Mouse (Mus musculus): ENCODE results near the gene Olfr826. TPM values are rescaled to one million over a fixed set of nuclear protein-coding genes. Genes with fewer than 3 reads are reported as not detected.

The Olfr826 gene
- polyA plus RNA-seq (2011; ENCODE audit: insufficient read depth, insufficient read length, low read depth, missing spikeins): not detected in 2 replicates

GRCm38 (mm10) chr10:130184086-130184485 is at the start of gene Olfr826:
Gene Olfr826, minus strand, starts transcription at chr10:130184186.
- Histone ChIP-seq H3K27me3 (ENCODE audit: control insufficient read depth, insufficient read depth, low read length, poor library complexity, severe bottlenecking) (no peaks in the 10 kb centered on the region), H3K4me3 (ENCODE audit: low read depth, low read length) (no peak within 1 kb of the TSS), H3K4me1 (ENCODE audit: control insufficient read depth, insufficient read depth, low read length) (no peaks in the 10 kb centered on the region), H3K27ac (ENCODE audit: insufficient read depth, low read length) (no peak within 1 kb of the TSS), H3K36me3 (ENCODE audit: control insufficient read depth, insufficient read depth, low read length, poor library complexity, severe bottlenecking) (no peaks in the 10 kb centered on the region), H3K9ac (ENCODE audit: low read depth, poor library complexity, severe bottlenecking) (no peak within 1 kb of the TSS), H3K9me3 (replicated peaks; ENCODE audit: control insufficient read depth, insufficient read depth, low read length, poor library complexity, severe bottlenecking) (no peaks in the 10 kb centered on the region)
- TF ChIP-seq EP300 (IDR thresholded peaks at IDR 0.05; ENCODE audit: insufficient read depth, low read depth, low read length) (no peak), CTCF (IDR thresholded peaks at IDR 0.05; ENCODE audit: low read depth, low read length) (no peak), POLR2A (IDR thresholded peaks at IDR 0.05; ENCODE audit: insufficient read depth, low read length) (no peak)

GRCm38 (mm10) chr10:130232117-130232516 is 48.1 kb upstream of the Olfr826 start:
- no peak overlapping the region for H3K27ac ChIP-seq (ENCODE audit: insufficient read depth, low read length)
- H3K4me3 ChIP-seq (ENCODE audit: low read depth, low read length): no peak overlapping the region
- TF ChIP-seq EP300 (IDR thresholded peaks at IDR 0.05; ENCODE audit: insufficient read depth, low read depth, low read length): no peak
- TF ChIP-seq CTCF (IDR thresholded peaks at IDR 0.05; ENCODE audit: low read depth, low read length): no peak
- TF ChIP-seq POLR2A (IDR thresholded peaks at IDR 0.05; ENCODE audit: insufficient read depth, low read length): no peak
- no peak overlapping the region for H3K9ac ChIP-seq (ENCODE audit: low read depth, poor library complexity, severe bottlenecking)
- no peaks in the 10 kb centered on the region for H3K27me3 ChIP-seq (ENCODE audit: control insufficient read depth, insufficient read depth, low read length, poor library complexity, severe bottlenecking)
- H3K9me3 ChIP-seq (replicated peaks; ENCODE audit: control insufficient read depth, insufficient read depth, low read length, poor library complexity, severe bottlenecking): no peaks in the 10 kb centered on the region
- H3K36me3 ChIP-seq (ENCODE audit: control insufficient read depth, insufficient read depth, low read length, poor library complexity, severe bottlenecking): no peaks in the 10 kb centered on the region
- H3K4me1 ChIP-seq (ENCODE audit: control insufficient read depth, insufficient read depth, low read length): no peaks in the 10 kb centered on the region

DNA sequence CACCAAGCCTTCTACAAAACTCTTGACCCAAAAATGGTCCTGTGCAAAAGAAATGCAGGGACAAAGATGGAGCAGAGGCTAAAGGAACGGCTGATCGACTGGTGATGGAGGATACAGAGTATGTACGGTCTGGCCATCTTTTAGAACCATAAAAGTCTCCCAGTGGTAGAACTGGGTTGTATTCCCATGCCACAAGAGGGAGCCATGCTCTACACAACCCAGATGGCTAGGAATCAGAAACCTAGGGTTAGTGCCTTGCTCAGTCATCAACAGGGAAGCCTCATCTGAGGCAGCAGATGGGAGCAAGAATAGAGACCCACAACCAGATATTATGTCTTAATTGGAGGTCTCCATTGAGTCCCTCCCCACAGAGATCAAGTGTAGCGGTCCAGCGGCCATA is 45.6 kb upstream of the Olfr826 start:
- Histone ChIP-seq H3K9me3 (replicated peaks; ENCODE audit: control insufficient read depth, insufficient read depth, low read length, poor library complexity, severe bottlenecking) (no peaks in the 10 kb centered on the region), H3K4me3 (ENCODE audit: low read depth, low read length) (no peak overlapping the region), H3K36me3 (ENCODE audit: control insufficient read depth, insufficient read depth, low read length, poor library complexity, severe bottlenecking) (no peaks in the 10 kb centered on the region), H3K4me1 (ENCODE audit: control insufficient read depth, insufficient read depth, low read length) (no peaks in the 10 kb centered on the region), H3K27me3 (ENCODE audit: control insufficient read depth, insufficient read depth, low read length, poor library complexity, severe bottlenecking) (no peaks in the 10 kb centered on the region), H3K9ac (ENCODE audit: low read depth, poor library complexity, severe bottlenecking) (no peak overlapping the region), H3K27ac (ENCODE audit: insufficient read depth, low read length) (no peak overlapping the region)
- no peak for TF ChIP-seq EP300 (IDR thresholded peaks at IDR 0.05; ENCODE audit: insufficient read depth, low read depth, low read length)
- no peak for TF ChIP-seq POLR2A (IDR thresholded peaks at IDR 0.05; ENCODE audit: insufficient read depth, low read length)
- peak; percentile 21 for TF ChIP-seq CTCF (IDR thresholded peaks at IDR 0.05; ENCODE audit: low read depth, low read length)

DNA sequence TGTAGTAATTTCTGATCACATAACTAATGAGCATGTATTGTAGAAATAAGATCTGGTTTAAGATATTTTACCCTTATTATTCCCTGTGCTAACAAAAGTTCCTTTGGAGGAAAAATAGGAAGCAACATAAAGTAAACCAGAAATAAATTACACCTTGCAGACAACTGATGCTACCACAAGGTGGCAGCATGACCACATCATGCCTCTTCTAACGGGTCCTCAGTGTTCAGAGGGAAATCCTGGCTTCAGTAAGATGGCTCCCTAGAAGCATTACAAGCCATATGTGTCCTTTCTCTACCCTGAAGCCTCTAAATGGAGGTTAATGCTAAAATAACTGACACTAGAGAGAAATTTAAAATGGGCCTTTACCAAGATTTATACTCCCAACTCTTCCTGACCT is 44.3 kb upstream of the Olfr826 start:
- H3K9me3 ChIP-seq (replicated peaks; ENCODE audit: control insufficient read depth, insufficient read depth, low read length, poor library complexity, severe bottlenecking): no peaks in the 10 kb centered on the region
- no peaks in the 10 kb centered on the region for H3K27me3 ChIP-seq (ENCODE audit: control insufficient read depth, insufficient read depth, low read length, poor library complexity, severe bottlenecking)
- H3K36me3 ChIP-seq (ENCODE audit: control insufficient read depth, insufficient read depth, low read length, poor library complexity, severe bottlenecking): no peaks in the 10 kb centered on the region
- H3K4me3 ChIP-seq (ENCODE audit: low read depth, low read length): no peak overlapping the region
- H3K4me1 ChIP-seq (ENCODE audit: control insufficient read depth, insufficient read depth, low read length): no peaks in the 10 kb centered on the region
- H3K9ac ChIP-seq (ENCODE audit: low read depth, poor library complexity, severe bottlenecking): no peak overlapping the region
- TF ChIP-seq CTCF (IDR thresholded peaks at IDR 0.05; ENCODE audit: low read depth, low read length) (peak; percentile 45), EP300 (IDR thresholded peaks at IDR 0.05; ENCODE audit: insufficient read depth, low read depth, low read length) (no peak)
- H3K27ac ChIP-seq (ENCODE audit: insufficient read depth, low read length): no peak overlapping the region

DNA sequence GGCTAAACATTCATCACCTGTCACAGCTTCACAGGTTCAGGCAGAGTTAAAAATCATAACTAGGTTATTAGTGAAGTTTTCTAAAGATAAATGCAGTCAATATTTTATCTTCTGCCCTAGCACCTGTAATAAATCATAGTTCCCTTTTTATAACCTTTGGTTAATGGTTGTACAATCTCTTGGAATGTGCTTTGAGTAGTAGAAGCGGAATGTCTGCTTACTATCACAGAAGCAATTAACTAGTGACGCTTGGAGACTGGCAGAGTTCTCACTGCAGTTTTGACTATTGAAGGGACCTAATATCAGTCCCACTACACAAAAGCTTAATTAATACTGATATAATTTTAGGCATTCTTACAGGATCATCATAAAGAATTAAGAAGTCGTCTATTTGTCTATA is 41.0 kb upstream of the Olfr826 start:
- Histone ChIP-seq H3K27ac (ENCODE audit: insufficient read depth, low read length) (no peak overlapping the region), H3K27me3 (ENCODE audit: control insufficient read depth, insufficient read depth, low read length, poor library complexity, severe bottlenecking) (no peaks in the 10 kb centered on the region), H3K36me3 (ENCODE audit: control insufficient read depth, insufficient read depth, low read length, poor library complexity, severe bottlenecking) (no peaks in the 10 kb centered on the region), H3K9ac (ENCODE audit: low read depth, poor library complexity, severe bottlenecking) (no peak overlapping the region), H3K9me3 (replicated peaks; ENCODE audit: control insufficient read depth, insufficient read depth, low read length, poor library complexity, severe bottlenecking) (no peaks in the 10 kb centered on the region), H3K4me3 (ENCODE audit: low read depth, low read length) (no peak overlapping the region), H3K4me1 (ENCODE audit: control insufficient read depth, insufficient read depth, low read length) (no peaks in the 10 kb centered on the region)
- no peak for TF ChIP-seq CTCF (IDR thresholded peaks at IDR 0.05; ENCODE audit: low read depth, low read length)
- no peak for TF ChIP-seq EP300 (IDR thresholded peaks at IDR 0.05; ENCODE audit: insufficient read depth, low read depth, low read length)

DNA sequence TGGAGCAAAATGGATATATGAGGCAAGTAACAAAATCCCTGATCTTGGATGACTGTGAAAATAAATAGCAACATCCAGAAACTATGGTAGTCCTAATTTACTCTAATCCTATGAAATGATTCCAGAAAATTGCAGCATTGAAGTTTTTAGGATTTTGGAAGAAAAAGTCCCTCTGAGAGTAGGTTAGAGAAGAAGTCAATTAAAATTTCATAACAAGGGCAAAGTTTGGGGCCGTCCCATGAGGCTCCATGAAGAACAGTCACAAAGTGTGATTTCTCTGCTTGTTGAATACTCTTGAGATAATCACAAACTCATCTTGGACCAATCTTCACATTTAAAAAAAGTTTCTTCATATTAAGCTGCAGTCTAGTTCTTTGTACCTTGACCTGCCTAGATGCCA is 30.3 kb upstream of the Olfr826 start, which contains the start of gene Olfr827:
Olfr827 (minus strand) TSS at position 101 of the 400 bp plus-strand sequence.
- Histone ChIP-seq H3K27me3 (ENCODE audit: control insufficient read depth, insufficient read depth, low read length, poor library complexity, severe bottlenecking) (no peaks in the 10 kb centered on the region), H3K27ac (ENCODE audit: insufficient read depth, low read length) (no peak within 1 kb of the TSS), H3K4me3 (ENCODE audit: low read depth, low read length) (no peak within 1 kb of the TSS), H3K9me3 (replicated peaks; ENCODE audit: control insufficient read depth, insufficient read depth, low read length, poor library complexity, severe bottlenecking) (no peaks in the 10 kb centered on the region), H3K4me1 (ENCODE audit: control insufficient read depth, insufficient read depth, low read length) (no peaks in the 10 kb centered on the region), H3K9ac (ENCODE audit: low read depth, poor library complexity, severe bottlenecking) (no peak within 1 kb of the TSS), H3K36me3 (ENCODE audit: control insufficient read depth, insufficient read depth, low read length, poor library complexity, severe bottlenecking) (no peaks in the 10 kb centered on the region)
- TF ChIP-seq POLR2A (IDR thresholded peaks at IDR 0.05; ENCODE audit: insufficient read depth, low read length) (no peak), CTCF (IDR thresholded peaks at IDR 0.05; ENCODE audit: low read depth, low read length) (no peak), EP300 (IDR thresholded peaks at IDR 0.05; ENCODE audit: insufficient read depth, low read depth, low read length) (no peak)

Data from ES-Bruce4 (cell line).